Mouse (Mus musculus): ENCODE measurements around the gene Gga1. TPM values are rescaled to one million over a fixed set of nuclear protein-coding genes. Genes with fewer than 3 reads are reported as not detected.
A peak's percentile ranks its signal among the peaks of the same experiment; 100 is the strongest.

Gga1 gene
- polyA plus RNA-seq, 1 experiment from 2014 or later = 63.1 TPM

DNA sequence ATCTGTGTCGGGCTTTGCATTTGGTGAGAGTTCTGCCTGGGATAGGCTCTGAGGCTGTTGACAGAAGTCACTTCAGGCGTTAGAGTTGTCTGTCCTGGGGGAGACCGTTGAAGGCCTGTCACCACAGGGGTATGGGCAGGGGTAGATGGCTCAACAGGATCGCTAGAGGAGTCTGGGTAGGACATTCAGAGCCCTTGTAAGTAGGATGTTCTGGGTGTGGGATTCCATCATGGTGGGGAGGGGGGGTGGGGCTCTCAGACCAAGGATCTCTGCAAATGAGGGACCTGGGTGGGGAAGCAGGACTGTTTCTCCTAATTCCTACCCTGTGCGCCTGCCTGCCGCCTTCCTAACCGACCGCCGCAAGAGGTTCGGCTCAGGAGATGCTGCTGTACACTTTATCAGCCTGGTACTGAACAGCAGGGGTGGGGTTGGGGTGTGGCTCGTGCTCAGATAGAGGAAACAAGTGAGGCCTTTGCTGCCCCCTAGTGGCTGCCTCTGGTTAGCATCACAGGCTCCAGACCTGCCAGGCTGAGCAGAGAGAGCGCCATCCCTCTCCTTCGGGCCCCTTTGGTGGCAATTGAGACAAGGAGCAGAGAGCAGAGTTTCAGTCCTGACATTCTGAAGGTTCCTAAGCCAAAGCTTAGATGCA, 25.4 kb upstream of the Gga1 start:
- Histone ChIP-seq H3K4me1 (replicated peaks; ENCODE audit: control insufficient read depth, insufficient read depth, low read length) (peaks cover 45% of the 10 kb centered on the region), H3K9ac (ENCODE audit: low read length) (0 out of 2 replicates have a peak overlapping the region, but pooled peaks have one; percentile 31), H3K27me3 (ENCODE audit: control insufficient read depth, insufficient read depth, low read depth, low read length) (no peaks in the 10 kb centered on the region), H3K4me3 (ENCODE audit: low read length) (no peak overlapping the region), H3K9me3 (ENCODE audit: control insufficient read depth, low read length) (no peaks in the 10 kb centered on the region), H3K27ac (ENCODE audit: low read length) (peak overlapping the region; percentile 84), H3K4me2 (ENCODE audit: low read depth, low read length) (peak overlapping the region; percentile 36; the same call in 1 of the 2 replicates), H3K36me3 (ENCODE audit: control insufficient read depth, insufficient read depth, low read length) (peaks cover 30% of the 10 kb centered on the region)
- WGBS = 6% methylated on average over 13 of the region's 13 CpGs
- peak; percentile 77 for ATAC-seq (ENCODE audit: low read depth)

DNA sequence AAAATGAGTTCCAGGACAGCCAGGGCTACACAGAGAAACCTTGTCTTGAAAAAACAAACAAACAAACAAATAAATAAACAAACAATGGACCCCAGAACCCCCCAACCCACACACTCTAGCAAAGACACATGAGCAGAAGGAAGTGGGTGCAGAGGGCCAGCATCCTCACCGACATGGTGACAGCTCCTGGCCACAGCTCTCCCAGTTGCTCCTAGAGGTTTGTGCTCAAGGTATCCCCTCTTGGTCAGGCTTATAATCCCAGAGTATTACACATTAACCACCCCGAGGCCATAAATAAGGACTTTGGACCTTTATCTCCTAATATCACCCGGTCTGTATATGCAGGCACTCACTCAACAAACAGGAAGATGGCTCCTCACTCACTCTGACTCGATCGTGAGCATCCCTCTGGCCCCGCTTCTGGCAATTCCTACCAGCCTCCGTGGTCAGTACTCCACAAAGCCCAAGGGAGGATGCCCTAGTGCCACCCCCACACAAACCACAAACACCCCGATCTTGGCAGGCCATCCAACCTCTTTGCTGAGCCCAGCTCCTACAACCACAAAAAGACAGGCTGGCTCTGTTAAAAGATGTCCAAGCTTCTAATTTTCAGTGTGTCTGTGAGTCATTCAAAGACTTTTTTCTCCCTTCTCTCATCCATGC, 21.6 kb upstream of the Gga1 start, which contains the start of gene Lgals2:
TSS of gene Lgals2 (minus strand) at position 227 of the 663 bp plus-strand sequence.
- H3K4me1 ChIP-seq (replicated peaks; ENCODE audit: control insufficient read depth, insufficient read depth, low read length) = peaks cover 29% of the 10 kb centered on the region
- no peaks in the 10 kb centered on the region for H3K27me3 ChIP-seq (ENCODE audit: control insufficient read depth, insufficient read depth, low read depth, low read length)
- no peak for ATAC-seq (ENCODE audit: low read depth)
- H3K9ac ChIP-seq (ENCODE audit: low read length) = no peak within 1 kb of the TSS
- H3K4me3 ChIP-seq (ENCODE audit: low read length) = no peak within 1 kb of the TSS
- H3K9me3 ChIP-seq (ENCODE audit: control insufficient read depth, low read length) = no peaks in the 10 kb centered on the region
- no peak within 1 kb of the TSS for H3K4me2 ChIP-seq (ENCODE audit: low read depth, low read length)
- 52% methylated on average over 8 of the region's 8 CpGs for WGBS
- no peaks in the 10 kb centered on the region for H3K36me3 ChIP-seq (ENCODE audit: control insufficient read depth, insufficient read depth, low read length)
- no peak within 1 kb of the TSS for H3K27ac ChIP-seq (ENCODE audit: low read length)

DNA sequence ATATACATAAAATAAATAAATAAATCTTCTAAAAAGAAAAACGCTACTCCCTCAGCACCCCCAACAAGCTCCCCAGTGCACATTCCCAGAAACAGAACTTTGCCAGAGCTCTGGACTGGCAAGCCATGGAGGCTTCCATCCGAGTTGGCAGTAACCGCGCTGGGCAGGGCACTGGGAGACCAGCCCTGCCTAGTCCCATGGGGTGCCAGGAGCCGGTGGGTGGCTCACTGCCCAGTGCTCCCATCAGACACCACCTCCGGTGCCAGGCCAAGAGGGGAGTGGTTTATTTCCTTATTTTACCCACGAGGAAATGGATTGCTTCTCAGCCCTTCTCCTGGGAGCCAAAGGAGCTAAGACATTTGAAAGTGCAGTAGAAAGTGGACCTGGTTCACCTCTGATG, 20.0 kb upstream of the Gga1 start:
- no peaks in the 10 kb centered on the region for H3K36me3 ChIP-seq (ENCODE audit: control insufficient read depth, insufficient read depth, low read length)
- H3K27me3 ChIP-seq (ENCODE audit: control insufficient read depth, insufficient read depth, low read depth, low read length) = no peaks in the 10 kb centered on the region
- H3K9ac ChIP-seq (ENCODE audit: low read length) = no peak overlapping the region
- no peaks in the 10 kb centered on the region for H3K9me3 ChIP-seq (ENCODE audit: control insufficient read depth, low read length)
- no peak overlapping the region for H3K27ac ChIP-seq (ENCODE audit: low read length)
- peaks cover 17% of the 10 kb centered on the region for H3K4me1 ChIP-seq (replicated peaks; ENCODE audit: control insufficient read depth, insufficient read depth, low read length)
- H3K4me2 ChIP-seq (ENCODE audit: low read depth, low read length) = no peak overlapping the region
- no peak for ATAC-seq (ENCODE audit: low read depth)
- 72% methylated on average over 7 of the region's 7 CpGs for WGBS
- no peak overlapping the region for H3K4me3 ChIP-seq (ENCODE audit: low read length)

DNA sequence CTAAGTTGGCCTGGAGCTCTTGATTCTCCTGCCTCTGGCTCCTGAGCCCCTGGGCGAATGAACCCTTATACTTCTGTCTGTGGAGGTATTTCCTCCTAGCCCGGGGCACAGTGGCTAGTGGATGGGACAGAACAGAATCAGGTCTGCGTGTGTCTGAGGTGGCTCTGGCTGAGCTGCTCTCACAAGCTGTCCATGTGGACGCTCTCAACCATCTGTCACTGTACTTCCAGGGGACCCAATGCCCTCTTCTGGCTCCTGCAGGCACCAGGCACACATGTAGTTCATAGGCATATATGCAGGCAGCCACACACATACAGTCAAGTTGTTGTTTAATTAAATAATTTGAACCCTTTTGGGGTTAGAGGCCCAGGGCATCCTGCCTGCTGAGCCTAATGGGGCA, 17.7 kb upstream of the Gga1 start:
- H3K9me3 ChIP-seq (ENCODE audit: control insufficient read depth, low read length) = no peaks in the 10 kb centered on the region
- peaks cover 27% of the 10 kb centered on the region for H3K4me1 ChIP-seq (replicated peaks; ENCODE audit: control insufficient read depth, insufficient read depth, low read length)
- H3K4me3 ChIP-seq (ENCODE audit: low read length) = no peak overlapping the region
- no peaks in the 10 kb centered on the region for H3K36me3 ChIP-seq (ENCODE audit: control insufficient read depth, insufficient read depth, low read length)
- ATAC-seq (ENCODE audit: low read depth) = no peak
- H3K4me2 ChIP-seq (ENCODE audit: low read depth, low read length) = no peak overlapping the region
- 63% methylated on average over 4 of the region's 4 CpGs for WGBS
- no peaks in the 10 kb centered on the region for H3K27me3 ChIP-seq (ENCODE audit: control insufficient read depth, insufficient read depth, low read depth, low read length)
- no peak overlapping the region for H3K9ac ChIP-seq (ENCODE audit: low read length)
- no peak overlapping the region for H3K27ac ChIP-seq (ENCODE audit: low read length)

DNA sequence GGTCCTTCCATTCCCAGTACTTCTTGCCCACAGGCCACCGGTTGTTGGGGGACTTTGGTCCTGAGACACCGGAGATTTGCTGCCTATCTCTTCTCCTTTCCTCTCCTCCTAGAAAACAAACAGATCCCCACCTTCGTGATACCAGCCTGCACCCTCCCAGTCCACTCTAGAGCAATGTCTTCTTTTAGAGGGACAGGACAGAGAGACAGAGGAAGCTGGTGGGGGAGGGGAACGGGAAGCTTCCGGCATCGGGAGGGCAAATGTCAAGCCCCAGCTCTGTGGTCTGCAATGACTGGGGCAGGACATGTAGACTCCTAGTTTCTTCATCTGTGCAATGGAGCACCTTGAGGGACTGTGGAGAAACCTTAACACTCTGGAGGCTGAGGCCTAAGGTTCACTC, 17.3 kb upstream of the Gga1 start:
- no peak for ATAC-seq (ENCODE audit: low read depth)
- H3K4me2 ChIP-seq (ENCODE audit: low read depth, low read length) = no peak overlapping the region
- no peaks in the 10 kb centered on the region for H3K27me3 ChIP-seq (ENCODE audit: control insufficient read depth, insufficient read depth, low read depth, low read length)
- H3K4me1 ChIP-seq (replicated peaks; ENCODE audit: control insufficient read depth, insufficient read depth, low read length) = peaks cover 27% of the 10 kb centered on the region
- 58% methylated on average over 6 of the region's 6 CpGs for WGBS
- no peak overlapping the region for H3K4me3 ChIP-seq (ENCODE audit: low read length)
- no peak overlapping the region for H3K27ac ChIP-seq (ENCODE audit: low read length)
- no peaks in the 10 kb centered on the region for H3K36me3 ChIP-seq (ENCODE audit: control insufficient read depth, insufficient read depth, low read length)
- H3K9ac ChIP-seq (ENCODE audit: low read length) = no peak overlapping the region
- H3K9me3 ChIP-seq (ENCODE audit: control insufficient read depth, low read length) = no peaks in the 10 kb centered on the region

DNA sequence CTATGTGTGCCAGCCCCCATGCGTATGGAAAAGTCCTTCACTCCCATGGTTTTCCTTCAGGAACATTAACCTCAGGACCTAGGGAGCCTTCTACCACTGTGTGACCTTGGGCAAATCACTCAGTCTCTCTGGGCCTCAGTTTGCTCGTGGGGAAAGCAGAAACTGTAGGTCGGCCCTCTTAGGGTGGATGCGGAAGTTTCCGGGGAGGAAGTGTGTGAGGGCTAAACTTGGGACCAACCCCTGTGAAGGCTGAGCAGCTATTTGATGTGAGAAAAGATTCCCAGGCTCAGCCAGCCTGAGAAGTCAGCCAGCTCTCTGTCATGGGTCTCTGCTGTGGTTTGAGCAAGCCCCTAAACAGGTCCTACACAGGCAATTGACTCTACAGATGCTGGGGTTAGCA, 14.7 kb upstream of the Gga1 start:
- Histone ChIP-seq H3K9me3 (ENCODE audit: control insufficient read depth, low read length) (no peaks in the 10 kb centered on the region), H3K4me1 (replicated peaks; ENCODE audit: control insufficient read depth, insufficient read depth, low read length) (peaks cover 24% of the 10 kb centered on the region), H3K4me3 (ENCODE audit: low read length) (no peak overlapping the region), H3K9ac (ENCODE audit: low read length) (no peak overlapping the region), H3K27ac (ENCODE audit: low read length) (no peak overlapping the region), H3K27me3 (ENCODE audit: control insufficient read depth, insufficient read depth, low read depth, low read length) (no peaks in the 10 kb centered on the region), H3K4me2 (ENCODE audit: low read depth, low read length) (no peak overlapping the region), H3K36me3 (ENCODE audit: control insufficient read depth, insufficient read depth, low read length) (no peaks in the 10 kb centered on the region)
- WGBS = 81% methylated on average over 5 of the region's 5 CpGs
- ATAC-seq (ENCODE audit: low read depth) = no peak

DNA sequence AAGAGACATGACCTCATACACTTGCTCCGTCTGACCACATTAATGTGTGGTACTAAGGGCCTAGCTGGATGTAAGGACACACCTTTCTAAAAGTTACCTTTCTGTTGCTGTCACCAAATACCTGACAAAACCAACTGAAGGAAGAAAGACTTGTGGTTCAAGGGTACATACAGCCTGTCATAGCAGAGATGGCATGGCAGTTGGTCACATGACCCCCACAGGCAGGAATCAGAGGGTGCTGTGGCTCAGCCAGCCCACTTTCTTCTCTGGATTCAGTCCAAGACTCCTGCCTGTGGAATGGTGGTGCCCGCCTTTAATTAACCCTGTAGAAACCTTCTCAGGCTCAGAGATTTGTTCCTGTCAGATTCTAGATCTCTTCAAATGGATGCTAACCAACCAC, 13.8 kb upstream of the Gga1 start:
- no peaks in the 10 kb centered on the region for H3K27me3 ChIP-seq (ENCODE audit: control insufficient read depth, insufficient read depth, low read depth, low read length)
- H3K4me1 ChIP-seq (replicated peaks; ENCODE audit: control insufficient read depth, insufficient read depth, low read length) = peaks cover 22% of the 10 kb centered on the region
- WGBS = 43% methylated on average over 2 of the region's 2 CpGs
- no peak overlapping the region for H3K9ac ChIP-seq (ENCODE audit: low read length)
- H3K4me3 ChIP-seq (ENCODE audit: low read length) = no peak overlapping the region
- peak; percentile 32; the same call in 1 of the 2 replicates for ATAC-seq (ENCODE audit: low read depth)
- H3K9me3 ChIP-seq (ENCODE audit: control insufficient read depth, low read length) = no peaks in the 10 kb centered on the region
- H3K27ac ChIP-seq (ENCODE audit: low read length) = 0 out of 2 replicates have a peak overlapping the region, but pooled peaks have one; percentile 30
- H3K36me3 ChIP-seq (ENCODE audit: control insufficient read depth, insufficient read depth, low read length) = no peaks in the 10 kb centered on the region
- no peak overlapping the region for H3K4me2 ChIP-seq (ENCODE audit: low read depth, low read length)

DNA sequence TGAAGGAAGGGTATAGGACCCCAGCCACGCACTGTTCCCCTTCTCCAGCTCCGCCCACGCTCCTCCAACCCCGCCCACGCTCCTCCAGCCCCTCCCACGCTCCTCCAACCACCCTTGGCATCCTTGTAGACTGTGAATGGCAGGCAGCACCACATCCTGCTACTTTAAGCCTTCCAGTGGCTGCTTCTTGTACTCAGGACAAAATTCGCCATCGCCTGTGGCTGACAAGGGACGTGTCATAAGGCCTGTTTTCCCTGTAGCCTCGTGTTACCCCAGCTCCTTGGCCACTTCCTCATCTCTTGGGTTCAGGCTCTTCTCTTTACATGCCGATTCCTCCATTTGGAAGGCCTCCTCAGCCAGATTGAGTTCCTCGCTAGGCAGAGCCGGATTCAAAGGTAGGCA, 13.1 kb upstream of the Gga1 start:
- 0 out of 2 replicates have a peak overlapping the region, but pooled peaks have one; percentile 27 for H3K9ac ChIP-seq (ENCODE audit: low read length)
- H3K9me3 ChIP-seq (ENCODE audit: control insufficient read depth, low read length) = no peaks in the 10 kb centered on the region
- H3K36me3 ChIP-seq (ENCODE audit: control insufficient read depth, insufficient read depth, low read length) = no peaks in the 10 kb centered on the region
- ATAC-seq (ENCODE audit: low read depth) = peak; percentile 14; the same call in 1 of the 2 replicates
- H3K27me3 ChIP-seq (ENCODE audit: control insufficient read depth, insufficient read depth, low read depth, low read length) = no peaks in the 10 kb centered on the region
- peak overlapping the region; percentile 60 for H3K27ac ChIP-seq (ENCODE audit: low read length)
- WGBS = 47% methylated on average over 13 of the region's 13 CpGs
- 0 out of 2 replicates have a peak overlapping the region, but pooled peaks have one; percentile 13 for H3K4me2 ChIP-seq (ENCODE audit: low read depth, low read length)
- H3K4me1 ChIP-seq (replicated peaks; ENCODE audit: control insufficient read depth, insufficient read depth, low read length) = peaks cover 27% of the 10 kb centered on the region
- H3K4me3 ChIP-seq (ENCODE audit: low read length) = no peak overlapping the region

DNA sequence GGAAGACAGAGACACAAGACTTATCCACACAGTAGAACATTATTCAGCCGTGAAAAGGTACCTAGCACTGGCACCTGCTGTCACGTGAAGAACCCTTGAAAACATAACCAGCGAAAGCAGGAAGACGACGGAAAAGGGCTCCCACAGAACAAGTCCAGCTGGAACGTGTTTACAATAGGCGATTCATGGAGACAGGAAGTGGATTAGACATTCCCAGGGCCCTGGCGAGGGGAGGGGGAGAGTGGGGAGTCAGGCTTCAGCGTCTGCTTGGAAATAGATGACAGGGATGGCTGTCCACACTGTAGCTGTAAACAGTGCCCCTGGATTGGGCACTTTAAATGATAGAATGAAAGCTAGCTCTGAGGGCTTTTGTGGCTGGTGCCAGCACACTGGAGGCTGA, 8.6 kb upstream of the Gga1 start:
- Histone ChIP-seq H3K4me3 (ENCODE audit: low read length) (no peak overlapping the region), H3K4me1 (replicated peaks; ENCODE audit: control insufficient read depth, insufficient read depth, low read length) (peaks cover 22% of the 10 kb centered on the region), H3K4me2 (ENCODE audit: low read depth, low read length) (peak overlapping the region; percentile 6; the same call in 1 of the 2 replicates), H3K27me3 (ENCODE audit: control insufficient read depth, insufficient read depth, low read depth, low read length) (no peaks in the 10 kb centered on the region), H3K27ac (ENCODE audit: low read length) (peak overlapping the region; percentile 85), H3K36me3 (ENCODE audit: control insufficient read depth, insufficient read depth, low read length) (no peaks in the 10 kb centered on the region), H3K9me3 (ENCODE audit: control insufficient read depth, low read length) (no peaks in the 10 kb centered on the region), H3K9ac (ENCODE audit: low read length) (no peak overlapping the region; the same call in 1 of the 2 replicates)
- ATAC-seq (ENCODE audit: low read depth) = peak; percentile 88
- WGBS = 3% methylated on average over 9 of the region's 9 CpGs
